Mouse (Mus musculus) ES-E14 (cell line): ENCODE data around the gene Tpst1.

Experiments
- CHD2 ChIP-seq: IDR thresholded peaks from 2 replicates; pipeline ENCODE4 v1.6.1; 2014; ENCODE audit warnings: mild to moderate bottlenecking, low read depth, low read length, inconsistent platforms
- HCFC1 ChIP-seq: IDR thresholded peaks from 2 replicates; pipeline ENCODE4 v1.6.1; 2012; ENCODE audit warnings: low read length, inconsistent platforms, borderline replicate concordance; ENCODE audit not compliant: insufficient read depth
- MAFK ChIP-seq: IDR thresholded peaks from 2 replicates; pipeline ENCODE4 v1.6.1; 2014; ENCODE audit warnings: mild to moderate bottlenecking, low read depth, low read length, inconsistent platforms; ENCODE audit not compliant: insufficient read depth
- ZC3H11A ChIP-seq: IDR thresholded peaks from 2 replicates; pipeline ENCODE4 v1.6.1; 2012; ENCODE audit warnings: low read depth, mild to moderate bottlenecking, inconsistent platforms, low read length, borderline replicate concordance
- ZNF384 ChIP-seq: IDR thresholded peaks from 2 replicates; pipeline ENCODE4 v1.6.1; 2012; ENCODE audit warnings: low read depth, low read length, inconsistent platforms

GRCm38 (mm10) chr5:130136597-130136996 lies 63.5 kb downstream of the Tpst1 start:
- TF ChIP-seq MAFK (no peak), HCFC1 (no peak), ZC3H11A (no peak), ZNF384 (no peak), CHD2 (no peak)
